Mouse (Mus musculus) adrenal gland, adult (tissue): Measurements from ENCODE around the gene Sec16b.
A peak's percentile ranks its signal among the peaks of the same experiment; 100 is the strongest.

ENCODE experiments used
- DNase-seq, 2 experiments: peaks; one replicate each; pipeline ENCODE4 v3.0.0; 2022 to 2023; ENCODE audit warnings: low spot score in 1 of 2; ENCODE audit not compliant: inconsistent age in 2 of 2

The Sec16b gene

GRCm38 (mm10) chr1:157512690-157513448 lies 6.3 kb downstream of the Sec16b start:
- DNase-seq = no peak

- no peak for DNase-seq
These were observed 7.0 kb downstream of the Sec16b start for GRCm38 (mm10) chr1:157513559-157513958.

DNA sequence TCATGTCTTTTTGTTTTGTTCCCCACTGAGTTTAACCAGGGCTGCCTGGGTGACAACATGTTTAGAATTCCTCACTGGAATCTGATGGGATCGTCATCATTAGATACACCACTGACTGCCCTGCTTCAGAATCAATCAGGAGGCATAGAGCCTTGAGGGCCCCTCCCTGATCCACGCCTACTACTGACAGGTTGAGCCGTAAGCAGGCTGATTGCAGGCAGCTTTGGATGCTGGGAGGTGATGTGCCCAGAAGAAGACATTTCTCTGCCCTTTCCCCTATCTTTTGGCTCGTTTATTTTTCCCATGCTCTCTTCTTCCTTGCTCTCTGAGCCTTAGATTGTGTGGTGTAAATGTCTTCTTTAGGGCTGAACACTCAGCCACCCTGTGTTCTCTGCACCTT lies 7.8 kb downstream of the Sec16b start:
- DNase-seq = no peak

GRCm38 (mm10) chr1:157516838-157517808 lies 10.6 kb downstream of the Sec16b start:
- no peak for DNase-seq

DNA sequence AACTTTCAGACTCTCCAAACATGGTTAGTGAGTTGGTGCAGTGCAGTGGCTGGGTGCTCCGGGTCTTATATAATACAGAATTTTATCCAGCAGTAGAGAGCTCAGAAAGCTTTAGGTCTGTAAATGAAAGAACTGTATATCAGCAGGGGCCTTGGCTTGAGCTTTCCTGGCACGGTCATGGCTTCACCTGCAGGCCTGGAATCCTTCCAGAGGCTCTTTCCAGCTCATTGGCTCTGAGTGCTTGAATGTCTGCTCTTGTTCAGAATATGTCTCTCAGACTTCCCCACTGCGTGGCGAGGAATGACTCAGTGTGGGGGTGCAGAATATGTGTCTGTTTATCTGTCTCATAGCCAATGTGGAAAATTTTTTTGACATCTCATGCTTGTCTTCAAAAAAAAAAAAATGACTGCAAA lies 11.6 kb downstream of the Sec16b start:
- DNase-seq = peak; percentile 17 to 67

DNA sequence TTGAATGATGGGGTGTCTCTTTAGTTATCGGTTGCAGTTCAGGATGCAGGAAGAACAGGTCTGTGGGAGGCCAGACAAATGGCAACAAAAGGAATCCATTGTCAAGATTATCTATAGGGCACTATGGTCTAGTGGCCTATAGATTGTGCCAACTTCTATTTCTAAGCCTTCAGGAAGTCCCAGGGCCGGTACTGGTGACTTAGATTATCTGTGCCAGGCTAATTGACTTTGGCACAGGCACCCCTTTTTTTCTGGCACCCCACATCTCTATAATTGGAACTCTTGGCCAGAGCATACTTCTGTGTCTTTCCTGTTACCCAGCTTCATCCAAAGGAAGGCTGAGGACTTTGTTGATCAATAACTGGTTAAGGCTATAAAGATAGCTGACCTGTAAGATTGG lies 12.9 kb downstream of the Sec16b start:
- no peak for DNase-seq

GRCm38 (mm10) chr1:157522322-157522721 lies 15.8 kb downstream of the Sec16b start:
- DNase-seq = no peak

GRCm38 (mm10) chr1:157524775-157525174 lies 18.2 kb downstream of the Sec16b start:
- DNase-seq = no peak

- no peak for DNase-seq
These were observed 19.3 kb downstream of the Sec16b start for GRCm38 (mm10) chr1:157525692-157526354.

GRCm38 (mm10) chr1:157526625-157527024 lies 20.1 kb downstream of the Sec16b start:
- peak in 1 of 2 experiments; percentile 33 for DNase-seq

DNA sequence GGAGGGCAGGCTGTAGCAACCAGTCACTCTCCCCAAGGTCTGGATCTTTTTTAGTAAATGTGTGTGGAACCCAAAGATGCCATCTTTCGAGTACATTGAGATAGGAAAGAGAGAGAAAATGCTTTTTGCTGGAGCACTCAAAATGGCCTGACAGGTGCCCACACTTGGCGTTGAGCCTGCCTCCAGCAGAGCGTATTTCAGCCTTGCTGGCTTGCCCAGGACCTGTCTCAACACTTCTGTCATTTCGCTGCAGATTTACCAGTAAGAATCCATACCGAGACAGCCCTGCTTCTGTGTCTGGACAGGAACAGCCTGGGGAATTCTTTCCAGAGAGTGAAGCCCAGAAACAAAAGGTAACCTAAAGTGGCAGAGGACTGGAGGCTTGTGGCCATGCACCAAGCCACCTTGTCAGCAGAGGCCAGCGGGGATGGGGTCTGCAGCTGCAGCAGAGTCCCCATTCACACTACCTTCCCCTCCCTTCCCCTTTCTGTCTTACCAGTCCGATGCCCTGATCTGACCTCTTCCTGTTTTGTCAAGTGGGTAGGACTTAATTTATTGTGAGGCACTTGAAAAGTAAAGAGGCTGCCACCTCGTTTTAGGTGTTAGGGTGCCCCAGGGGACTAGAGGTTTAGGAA lies 26.4 kb downstream of the Sec16b start:
- no peak for DNase-seq

- no peak for DNase-seq
These were observed 29.0 kb downstream of the Sec16b start for GRCm38 (mm10) chr1:157535571-157535970.

- peak; percentile 20 to 82 for DNase-seq
These were observed 29.9 kb downstream of the Sec16b start for GRCm38 (mm10) chr1:157536471-157536870.

DNA sequence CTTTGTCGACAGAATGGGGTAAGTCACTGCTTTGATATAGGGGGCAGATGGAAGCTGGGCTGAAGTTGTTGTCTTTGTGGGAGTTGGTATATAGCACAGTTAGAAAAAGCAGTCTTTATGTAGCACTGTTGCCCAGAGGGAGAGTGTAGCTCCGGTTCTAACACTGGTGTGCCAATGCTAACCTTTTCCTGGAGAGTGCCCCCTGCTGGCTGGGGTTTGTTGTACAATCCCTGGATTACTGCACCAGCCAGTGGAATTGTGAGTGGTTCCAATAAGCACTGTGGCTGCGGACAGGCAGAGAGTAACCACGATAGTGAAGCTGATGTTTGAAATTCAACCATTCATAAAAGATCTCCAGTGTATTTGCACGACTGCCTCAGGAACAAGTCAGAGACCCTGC lies 31.1 kb downstream of the Sec16b start:
- peak in 1 of 2 experiments; percentile 62 for DNase-seq

DNA sequence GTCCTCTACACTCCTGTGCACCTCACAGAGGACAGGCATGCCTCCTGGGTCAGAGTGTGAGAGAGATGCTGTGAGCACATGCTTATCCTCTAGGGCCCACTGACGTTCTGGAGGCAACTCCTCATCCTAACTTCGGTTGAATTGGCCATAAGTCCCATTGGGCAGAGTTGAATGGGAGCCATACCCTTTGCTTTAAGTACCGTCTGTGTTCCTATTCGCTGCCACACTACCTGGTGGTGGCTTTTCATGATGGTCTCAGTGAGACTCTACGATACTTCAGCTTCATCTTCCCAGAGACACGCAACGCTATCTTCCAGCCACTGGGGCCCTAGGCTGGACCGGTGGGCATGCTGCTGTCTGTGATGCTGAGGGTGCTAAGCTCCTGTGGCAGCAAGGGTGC lies 38.5 kb downstream of the Sec16b start:
- no peak for DNase-seq

DNA sequence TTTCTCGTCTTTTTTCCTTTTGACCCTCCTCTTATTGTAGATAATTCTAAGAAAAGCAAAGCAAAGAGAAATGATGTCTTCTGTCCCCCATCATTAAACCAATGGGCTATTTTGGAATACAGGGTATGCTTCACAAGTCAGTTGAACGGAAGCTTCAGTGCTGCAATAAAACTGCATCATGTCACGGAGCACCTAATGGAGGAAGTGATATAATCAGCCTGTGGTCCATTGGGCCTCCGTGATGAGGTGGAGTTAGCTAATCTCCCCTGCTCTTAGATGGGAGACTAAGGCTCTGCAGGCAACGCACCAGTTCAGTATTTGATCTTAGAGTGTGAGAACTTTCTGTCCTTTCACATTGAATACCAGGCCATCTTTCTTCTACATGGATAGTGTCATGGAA lies 41.1 kb downstream of the Sec16b start:
- no peak for DNase-seq

- DNase-seq = no peak
These were observed 43.2 kb downstream of the Sec16b start for GRCm38 (mm10) chr1:157549721-157550120.

GRCm38 (mm10) chr1:157552749-157553451 lies 46.4 kb downstream of the Sec16b start:
- DNase-seq = peak; percentile 46 to 79

GRCm38 (mm10) chr1:157554163-157554562 lies 47.6 kb downstream of the Sec16b start:
- no peak for DNase-seq
